Mouse (Mus musculus): ENCODE measurements around the gene Igsf9.

Gene Igsf9

GRCm38 (mm10) chr1:172514551-172515268 lies 33.1 kb downstream of the Igsf9 start:
- TF ChIP-seq GATA4 (IDR thresholded peaks at IDR 0.05; ENCODE audit: insufficient replicate concordance, low read length): peak; percentile 43; the same call in 1 of the 2 replicates

DNA sequence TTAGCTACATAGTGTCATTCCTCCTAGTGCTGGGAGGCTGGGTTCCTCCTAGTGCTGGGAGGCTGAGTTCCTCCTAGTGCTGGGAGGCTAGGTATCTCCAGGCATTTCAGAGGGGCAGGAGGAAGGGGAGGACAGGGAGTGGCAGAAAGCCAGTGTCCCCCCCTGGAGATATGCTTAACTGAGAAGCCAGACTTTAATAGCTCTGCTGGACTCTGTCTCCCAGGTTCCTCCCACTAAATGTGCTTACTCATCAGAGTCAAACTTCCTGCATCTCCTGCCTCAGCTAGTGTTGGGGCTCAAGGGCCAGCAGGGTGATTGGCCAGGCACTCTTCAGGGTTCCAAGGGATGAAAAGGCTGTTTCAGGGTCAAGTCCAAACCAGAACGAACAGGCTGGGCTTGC lies 33.8 kb downstream of the Igsf9 start:
- no peak for TF ChIP-seq GATA4 (IDR thresholded peaks at IDR 0.05; ENCODE audit: insufficient replicate concordance, low read length)

- no peak for TF ChIP-seq GATA4 (IDR thresholded peaks at IDR 0.05; ENCODE audit: insufficient replicate concordance, low read length)
These were observed 36.4 kb downstream of the Igsf9 start for GRCm38 (mm10) chr1:172518013-172518412.

DNA sequence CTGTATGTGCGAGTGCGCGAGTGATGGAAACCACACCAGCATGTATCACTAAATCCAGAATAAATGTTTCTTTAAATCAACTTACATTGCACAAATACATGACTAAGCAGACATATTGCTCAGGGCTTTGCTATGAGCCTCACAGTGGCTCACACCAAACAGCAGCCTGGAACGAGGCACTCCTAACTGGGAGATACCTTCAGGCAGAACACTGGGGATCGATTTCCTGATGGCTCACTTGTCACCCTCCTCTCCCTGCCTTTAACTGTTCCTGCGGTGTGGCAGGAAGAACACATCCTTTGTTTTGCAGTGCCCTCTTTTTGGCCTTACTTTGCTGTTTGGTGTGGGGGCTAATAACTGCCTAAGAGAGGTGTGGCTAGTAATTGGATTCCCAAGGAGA lies 38.1 kb downstream of the Igsf9 start:
- TF ChIP-seq GATA4 (IDR thresholded peaks at IDR 0.05; ENCODE audit: insufficient replicate concordance, low read length): no peak

- TF ChIP-seq GATA4 (IDR thresholded peaks at IDR 0.05; ENCODE audit: insufficient replicate concordance, low read length): no peak
These were observed 39.2 kb downstream of the Igsf9 start, which contains the start of gene Cfap45 for GRCm38 (mm10) chr1:172520576-172521440. TSS of gene Cfap45 (plus strand) at chr1:172520801.

DNA sequence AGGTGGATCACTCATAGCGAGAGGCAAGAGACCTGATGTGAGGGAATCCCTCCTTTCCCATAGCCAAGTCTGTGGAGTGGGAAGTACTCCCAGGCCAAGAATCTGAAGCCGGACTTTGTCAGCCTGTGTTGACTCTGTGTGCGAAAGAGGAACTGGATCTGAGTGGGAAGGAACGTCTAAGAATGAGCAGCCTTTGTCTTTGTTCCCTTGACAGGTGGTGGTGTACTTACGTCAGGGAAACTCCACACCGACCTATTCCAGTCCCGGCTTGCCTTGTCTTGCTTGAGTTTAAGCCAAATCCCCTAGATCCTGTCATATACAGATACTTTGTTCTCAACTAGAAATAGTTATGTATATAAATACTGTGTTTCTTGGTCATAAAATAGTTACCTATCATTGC lies 40.9 kb downstream of the Igsf9 start:
- no peak for TF ChIP-seq GATA4 (IDR thresholded peaks at IDR 0.05; ENCODE audit: insufficient replicate concordance, low read length)

- no peak for TF ChIP-seq GATA4 (IDR thresholded peaks at IDR 0.05; ENCODE audit: insufficient replicate concordance, low read length)
These were observed 42.1 kb downstream of the Igsf9 start for GRCm38 (mm10) chr1:172523699-172524101.

DNA sequence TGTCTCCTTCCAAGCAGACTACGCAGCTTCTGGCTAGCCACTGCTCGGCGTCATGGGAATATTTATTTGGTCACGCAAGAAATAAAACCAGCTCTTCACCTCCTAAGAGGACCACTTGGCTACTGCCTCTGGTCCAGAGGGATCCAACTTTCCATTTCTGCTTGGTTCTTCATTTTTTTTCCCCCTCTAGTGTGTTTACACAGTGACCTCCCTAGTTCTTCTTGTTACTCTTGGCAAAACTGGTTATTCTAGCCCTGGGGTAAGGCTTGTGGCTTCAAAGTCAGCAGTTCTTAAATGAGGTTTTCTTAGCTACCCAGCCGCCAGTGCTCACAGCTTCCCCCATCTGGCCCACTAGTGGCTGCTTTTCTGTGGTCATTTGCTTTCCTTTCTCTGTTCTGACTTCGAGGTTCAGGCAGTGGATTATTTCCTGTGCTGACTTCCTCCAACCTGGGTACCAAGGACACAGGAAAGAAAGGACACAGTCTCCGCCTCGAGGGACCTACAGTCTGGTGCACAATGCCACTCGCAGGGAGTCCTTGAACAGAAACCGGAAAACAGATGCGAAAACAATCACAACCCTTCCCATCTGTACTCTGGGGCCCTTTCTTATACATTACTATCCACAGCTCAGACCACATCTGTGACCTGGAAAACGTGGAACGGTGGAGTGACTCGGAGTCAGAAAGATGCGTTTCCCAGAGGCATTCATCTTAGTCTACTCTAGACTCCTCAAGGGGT lies 43.6 kb downstream of the Igsf9 start:
- TF ChIP-seq GATA4 (IDR thresholded peaks at IDR 0.05; ENCODE audit: insufficient replicate concordance, low read length): peak; percentile 56; the same call in 1 of the 2 replicates

GRCm38 (mm10) chr1:172525971-172526370 lies 44.4 kb downstream of the Igsf9 start:
- no peak for TF ChIP-seq GATA4 (IDR thresholded peaks at IDR 0.05; ENCODE audit: insufficient replicate concordance, low read length)

GRCm38 (mm10) chr1:172526380-172527081 lies 44.9 kb downstream of the Igsf9 start:
- TF ChIP-seq GATA4 (IDR thresholded peaks at IDR 0.05; ENCODE audit: insufficient replicate concordance, low read length): peak; percentile 93

DNA sequence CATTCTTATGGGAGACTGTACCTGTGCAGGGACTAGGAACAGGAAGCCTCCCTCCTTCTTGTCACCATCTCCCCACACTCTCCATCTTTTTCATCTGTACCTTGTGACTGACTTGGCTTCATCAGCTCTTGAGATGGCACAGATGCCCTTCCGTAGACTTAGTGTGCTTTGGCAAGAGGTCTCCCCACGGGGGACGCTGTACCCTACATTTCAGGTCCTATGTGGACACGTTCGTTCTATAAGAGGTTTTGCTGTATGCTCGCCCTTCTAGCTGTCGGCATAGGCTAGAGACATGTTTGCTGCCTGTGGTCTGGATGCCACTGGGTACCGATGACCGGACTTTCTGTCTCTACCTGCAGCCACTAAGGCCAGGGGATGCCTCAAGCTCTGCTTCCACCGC lies 45.8 kb downstream of the Igsf9 start:
- TF ChIP-seq GATA4 (IDR thresholded peaks at IDR 0.05; ENCODE audit: insufficient replicate concordance, low read length): no peak

- no peak; the same call in 1 of the 2 replicates for TF ChIP-seq GATA4 (IDR thresholded peaks at IDR 0.05; ENCODE audit: insufficient replicate concordance, low read length)
These were observed 47.1 kb downstream of the Igsf9 start for GRCm38 (mm10) chr1:172528701-172529100.

DNA sequence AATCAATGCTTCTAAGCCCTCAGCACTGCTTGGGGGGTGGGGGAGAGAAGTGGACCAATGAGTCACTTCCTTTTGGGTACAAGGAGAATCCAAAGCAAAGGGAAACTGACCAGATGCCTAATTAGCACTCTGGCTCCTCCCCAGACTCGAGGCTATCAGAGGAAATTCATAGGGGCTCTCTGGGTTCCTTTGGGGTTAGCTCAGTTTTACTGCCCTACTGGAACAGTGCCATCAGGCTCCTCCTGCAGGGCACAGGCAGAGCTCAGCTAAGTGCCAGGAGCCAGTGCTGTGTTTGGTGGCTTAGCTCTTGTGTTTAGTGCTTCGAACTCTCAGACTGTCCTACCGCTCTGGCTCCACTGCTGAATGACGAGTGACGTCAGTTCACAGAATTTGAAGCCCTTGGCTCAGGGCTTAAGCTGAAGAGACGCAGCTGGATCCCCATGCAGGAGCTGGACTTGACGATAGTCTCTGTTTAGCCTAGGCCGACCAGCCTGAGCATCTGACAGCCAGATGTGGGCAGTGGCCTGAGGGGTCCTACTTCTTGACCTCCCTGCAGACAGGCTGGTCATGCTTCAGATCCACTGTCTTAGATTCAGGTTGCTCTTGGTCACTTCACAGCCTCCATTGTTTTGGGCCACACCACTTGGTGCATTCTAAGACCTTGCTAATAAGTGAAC lies 49.1 kb downstream of the Igsf9 start:
- no peak for TF ChIP-seq GATA4 (IDR thresholded peaks at IDR 0.05; ENCODE audit: insufficient replicate concordance, low read length)

DNA sequence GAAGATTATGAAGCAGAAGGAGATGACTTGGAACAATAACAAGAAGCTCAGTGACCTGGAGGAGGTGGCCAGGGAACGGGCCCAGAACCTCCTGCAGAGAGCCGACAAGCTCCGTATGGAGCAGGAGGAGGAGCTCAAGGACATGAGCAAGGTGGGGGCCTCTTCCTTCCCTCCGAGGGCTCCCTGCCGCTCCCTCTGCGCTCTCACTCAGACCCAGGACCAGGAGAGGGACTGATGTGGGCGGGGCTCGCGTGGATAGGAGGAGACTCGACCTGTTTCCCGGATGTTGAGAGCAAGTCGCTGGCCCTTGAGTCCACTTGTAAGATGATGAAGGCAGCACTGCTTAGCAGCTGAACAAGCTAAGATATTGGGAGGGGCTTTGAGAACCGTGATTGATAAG lies 51.0 kb downstream of the Igsf9 start:
- TF ChIP-seq GATA4 (IDR thresholded peaks at IDR 0.05; ENCODE audit: insufficient replicate concordance, low read length): no peak

Data from liver, adult (tissue).